Mouse (Mus musculus): ENCODE measurements around the gene Itprid1.

DNA sequence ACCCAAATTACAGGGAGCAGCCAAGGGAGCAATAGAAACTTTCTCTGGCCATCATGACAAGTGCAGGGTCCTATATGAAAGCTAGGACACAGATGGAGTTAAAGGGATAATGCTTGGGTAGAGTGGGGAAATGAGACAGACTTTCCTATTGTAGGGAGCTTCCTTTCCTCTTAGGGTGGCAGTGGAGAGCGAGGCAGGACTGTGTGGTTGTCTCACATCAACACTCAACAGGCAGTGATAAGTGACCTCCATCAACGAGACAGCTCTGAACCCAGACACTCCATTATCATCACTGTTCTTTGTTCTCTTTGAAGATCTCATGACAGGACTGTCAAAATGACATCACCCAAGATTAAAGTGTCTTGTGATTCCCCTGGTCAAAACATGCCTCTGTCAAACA lies 182.9 kb downstream of the Itprid1 start:
- TF ChIP-seq CTCF (IDR thresholded peaks at IDR 0.05; ENCODE audit: control insufficient read depth, insufficient read depth, insufficient read length) (no peak), MAX (IDR thresholded peaks at IDR 0.05) (no peak)

Measured in C2C12 (cell line).